Mouse (Mus musculus) neural tube, embryonic 12.5 days (tissue): ENCODE data around the gene Nup85. TPM values are rescaled to one million over a fixed set of nuclear protein-coding genes. Genes with fewer than 3 reads are reported as not detected.
"Not testable (repeated sequence)": the region's sequence is repeated elsewhere in the genome, so short reads cannot be mapped to it uniquely, and the experiment has no call there.

ENCODE experiments used
- ATAC-seq: fragments of 200-750 bp; cut with Nextera tagmentation; 2 replicates; pipeline ENCODE4 v1.8.0; 2017; ENCODE audit warnings: low read depth, mild to moderate bottlenecking, moderate TSS enrichment, moderate library complexity; ENCODE audit not compliant: low FRiP score
- H3K27ac ChIP-seq: fragments of 300-500 bp; sonication (generic); 2 replicates; pipeline ENCODE4 v1.5.1; 2016
- H3K27me3 ChIP-seq: fragments of 300-500 bp; sonication (generic); replicated peaks from 2 replicates; pipeline ENCODE4 v1.6.1; 2016; ENCODE audit warnings: mild to moderate bottlenecking
- H3K36me3 ChIP-seq: fragments of 300-500 bp; sonication (generic); 2 replicates; pipeline ENCODE4 v1.6.1; 2016; ENCODE audit warnings: mild to moderate bottlenecking
- H3K4me1 ChIP-seq: fragments of 300-500 bp; sonication (generic); 2 replicates; pipeline ENCODE4 v1.6.1; 2016
- H3K4me2 ChIP-seq: fragments of 300-500 bp; sonication (generic); replicated peaks from 2 replicates; pipeline ENCODE4 v1.6.1; 2016; ENCODE audit warnings: mild to moderate bottlenecking
- H3K4me3 ChIP-seq: fragments of 300-500 bp; sonication (generic); 2 replicates; pipeline ENCODE4 v1.5.1; 2016
- H3K9ac ChIP-seq: fragments of 300-500 bp; sonication (generic); 2 replicates; pipeline ENCODE4 v1.6.1; 2016; ENCODE audit warnings: mild to moderate bottlenecking
- H3K9me3 ChIP-seq: fragments of 300-500 bp; sonication (generic); 2 replicates; pipeline ENCODE4 v1.6.1; 2016; ENCODE audit warnings: mild to moderate bottlenecking
- whole genome bisulfite sequencing: fragments of 180-500 bp; shearing (Covaris S2); methylation state at CpG from one replicate; pipeline ENCODE4 v1.1.7; 2016; 5-methylcytosine and 5-hydroxymethylcytosine counted together
- polyA plus RNA-seq: library from polyadenylated mRNA; unstranded; fragments of >200 nt; fragmentation: Nextera tagmentation; extraction: Ambion mirVana; gene quantifications from 2 replicates; pipeline ENCODE4 v1.2.1, GENCODE M21; 2016

Nup85 gene
- 141 and 143 TPM in 2 replicates for polyA plus RNA-seq

- Histone ChIP-seq H3K4me2 (peak within 1 kb of the TSS; percentile 67), H3K27me3 (no peaks in the 10 kb centered on the region), H3K36me3 (peaks cover 29% of the 10 kb centered on the region), H3K4me1 (peaks cover 16% of the 10 kb centered on the region; the same call in 1 of the 2 replicates), H3K9ac (peak within 1 kb of the TSS; percentile 66), H3K9me3 (no peaks in the 10 kb centered on the region), H3K27ac (no peak within 1 kb of the TSS), H3K4me3 (peak within 1 kb of the TSS; percentile 66)
- ATAC-seq: peak; percentile 87
- under 1% methylated on average over 42 of the region's 42 CpGs for WGBS
These were observed at the start of gene Nup85 for GRCm38 (mm10) chr11:115564064-115564809. Gene Nup85 (plus strand): TSS chr11:115564434.

GRCm38 (mm10) chr11:115515021-115515420 is 49.2 kb upstream of the Nup85 start:
- no peak overlapping the region for H3K9ac ChIP-seq
- no peaks in the 10 kb centered on the region for H3K9me3 ChIP-seq
- H3K27ac ChIP-seq: no peak overlapping the region
- H3K4me1 ChIP-seq: peaks cover 29% of the 10 kb centered on the region
- WGBS: 79% methylated on average over 6 of the region's 6 CpGs
- H3K36me3 ChIP-seq: no peaks in the 10 kb centered on the region
- H3K4me2 ChIP-seq: no peak overlapping the region; the same call in 1 of the 2 replicates
- ATAC-seq: no peak
- H3K4me3 ChIP-seq: no peak overlapping the region
- H3K27me3 ChIP-seq: no peaks in the 10 kb centered on the region

- Histone ChIP-seq H3K4me3 (no peak overlapping the region), H3K4me1 (peaks cover 10% of the 10 kb centered on the region), H3K4me2 (no peak overlapping the region), H3K9me3 (no peaks in the 10 kb centered on the region), H3K9ac (no peak overlapping the region), H3K27me3 (no peaks in the 10 kb centered on the region), H3K27ac (no peak overlapping the region), H3K36me3 (peaks cover under 1% of the 10 kb centered on the region; the same call in 1 of the 2 replicates)
- WGBS: 85% methylated on average over 5 of the region's 5 CpGs
- ATAC-seq: no peak
These were observed 47.3 kb upstream of the Nup85 start for GRCm38 (mm10) chr11:115516942-115517341.

GRCm38 (mm10) chr11:115518693-115519092 is 45.5 kb upstream of the Nup85 start:
- 74% methylated on average over 9 of the region's 9 CpGs for WGBS
- H3K36me3 ChIP-seq: peaks cover 10% of the 10 kb centered on the region
- no peak overlapping the region for H3K4me3 ChIP-seq
- no peaks in the 10 kb centered on the region for H3K4me1 ChIP-seq
- H3K9me3 ChIP-seq: no peaks in the 10 kb centered on the region
- no peak overlapping the region for H3K4me2 ChIP-seq
- H3K9ac ChIP-seq: no peak overlapping the region
- H3K27ac ChIP-seq: no peak overlapping the region
- no peaks in the 10 kb centered on the region for H3K27me3 ChIP-seq
- ATAC-seq: no peak

GRCm38 (mm10) chr11:115519581-115519980 is 44.7 kb upstream of the Nup85 start:
- no peak for ATAC-seq
- no peak overlapping the region for H3K4me2 ChIP-seq
- no peak overlapping the region for H3K9ac ChIP-seq
- no peak overlapping the region for H3K27ac ChIP-seq
- H3K36me3 ChIP-seq: peaks cover 16% of the 10 kb centered on the region
- H3K9me3 ChIP-seq: no peaks in the 10 kb centered on the region
- no peak overlapping the region for H3K4me3 ChIP-seq
- no peaks in the 10 kb centered on the region for H3K27me3 ChIP-seq
- WGBS: 92% methylated on average over 3 of the region's 3 CpGs
- no peaks in the 10 kb centered on the region for H3K4me1 ChIP-seq

GRCm38 (mm10) chr11:115520218-115520617 is 44.0 kb upstream of the Nup85 start:
- Histone ChIP-seq H3K27ac (no peak overlapping the region), H3K27me3 (no peaks in the 10 kb centered on the region), H3K9ac (no peak overlapping the region), H3K9me3 (no peaks in the 10 kb centered on the region), H3K4me2 (no peak overlapping the region), H3K36me3 (peaks cover 22% of the 10 kb centered on the region), H3K4me3 (no peak overlapping the region), H3K4me1 (no peaks in the 10 kb centered on the region)
- ATAC-seq: no peak
- 79% methylated on average over 2 of the region's 2 CpGs for WGBS

GRCm38 (mm10) chr11:115521080-115521479 is 43.2 kb upstream of the Nup85 start:
- H3K4me2 ChIP-seq: no peak overlapping the region
- H3K27me3 ChIP-seq: no peaks in the 10 kb centered on the region
- no peak overlapping the region for H3K4me3 ChIP-seq
- peaks cover 29% of the 10 kb centered on the region for H3K36me3 ChIP-seq
- WGBS: 83% methylated on average over 4 of the region's 4 CpGs
- no peaks in the 10 kb centered on the region for H3K9me3 ChIP-seq
- ATAC-seq: no peak
- no peak overlapping the region for H3K9ac ChIP-seq
- no peaks in the 10 kb centered on the region for H3K4me1 ChIP-seq
- no peak overlapping the region for H3K27ac ChIP-seq

GRCm38 (mm10) chr11:115522238-115522637 is 42.0 kb upstream of the Nup85 start:
- no peaks in the 10 kb centered on the region for H3K4me1 ChIP-seq
- 85% methylated on average over 2 of the region's 2 CpGs for WGBS

GRCm38 (mm10) chr11:115522703-115523102 is 41.5 kb upstream of the Nup85 start:
- WGBS: 70% methylated on average over 2 of the region's 2 CpGs
- Histone ChIP-seq H3K4me3 (no peak overlapping the region), H3K9ac (no peak overlapping the region), H3K4me1 (no peaks in the 10 kb centered on the region), H3K27ac (no peak overlapping the region), H3K4me2 (no peak overlapping the region), H3K27me3 (no peaks in the 10 kb centered on the region), H3K9me3 (no peaks in the 10 kb centered on the region), H3K36me3 (peaks cover 44% of the 10 kb centered on the region)
- no peak for ATAC-seq

More at GRCm38 (mm10) chr11:115522238-115522637, 42.0 kb upstream of the Nup85 start:
- H3K9ac ChIP-seq: no peak overlapping the region
- H3K4me3 ChIP-seq: no peak overlapping the region
- H3K27me3 ChIP-seq: no peaks in the 10 kb centered on the region
- H3K27ac ChIP-seq: no peak overlapping the region
- H3K4me2 ChIP-seq: no peak overlapping the region
- peaks cover 40% of the 10 kb centered on the region for H3K36me3 ChIP-seq
- no peaks in the 10 kb centered on the region for H3K9me3 ChIP-seq
- ATAC-seq: no peak

- H3K36me3 ChIP-seq: peaks cover 63% of the 10 kb centered on the region
- not testable (repeated sequence) for H3K4me3 ChIP-seq, H3K9ac ChIP-seq, H3K4me1 ChIP-seq, H3K4me2 ChIP-seq, H3K9me3 ChIP-seq, ATAC-seq, H3K27me3 ChIP-seq, H3K27ac ChIP-seq
- WGBS: 87% methylated on average over 3 of the region's 3 CpGs
These were observed 37.8 kb upstream of the Nup85 start for GRCm38 (mm10) chr11:115526446-115526845.

GRCm38 (mm10) chr11:115534759-115535371 is 29.4 kb upstream of the Nup85 start:
- H3K9me3 ChIP-seq: no peaks in the 10 kb centered on the region
- no peaks in the 10 kb centered on the region for H3K27me3 ChIP-seq
- H3K4me1 ChIP-seq: peaks cover 9% of the 10 kb centered on the region; the same call in 1 of the 2 replicates
- H3K4me2 ChIP-seq: peak overlapping the region; percentile 70
- 9% methylated on average over 11 of the region's 11 CpGs for WGBS
- H3K36me3 ChIP-seq: peaks cover 32% of the 10 kb centered on the region
- peak overlapping the region; percentile 96 for H3K4me3 ChIP-seq
- peak overlapping the region; percentile 92 for H3K9ac ChIP-seq
- peak overlapping the region; percentile 99 for H3K27ac ChIP-seq
- no peak for ATAC-seq

- peak overlapping the region; percentile 96 for H3K4me3 ChIP-seq
- H3K9me3 ChIP-seq: no peaks in the 10 kb centered on the region
- H3K36me3 ChIP-seq: peaks cover 26% of the 10 kb centered on the region
- peaks cover 9% of the 10 kb centered on the region; the same call in 1 of the 2 replicates for H3K4me1 ChIP-seq
- no peaks in the 10 kb centered on the region for H3K27me3 ChIP-seq
- WGBS: under 1% methylated on average over 82 of the region's 84 CpGs
- peak overlapping the region; percentile 92 for H3K9ac ChIP-seq
- peak; percentile 77 for ATAC-seq
- peak overlapping the region; percentile 70 for H3K4me2 ChIP-seq
- peak overlapping the region; percentile 99 for H3K27ac ChIP-seq
These were observed 28.7 kb upstream of the Nup85 start for GRCm38 (mm10) chr11:115535401-115536037.
